Mouse (Mus musculus): Measurements from ENCODE around the gene Il21.

The Il21 gene

GRCm38 (mm10) chr3:37191953-37192352 is 40.5 kb downstream of the Il21 start:
- no peak for DNase-seq (ENCODE audit: low read depth, low spot score)

GRCm38 (mm10) chr3:37185534-37185933 is 46.9 kb downstream of the Il21 start:
- DNase-seq (ENCODE audit: low read depth, low spot score) = no peak

GRCm38 (mm10) chr3:37182415-37183269 is 49.8 kb downstream of the Il21 start:
- peak; percentile 47 for DNase-seq (ENCODE audit: low read depth, low spot score)

GRCm38 (mm10) chr3:37181041-37181440 is 51.4 kb downstream of the Il21 start:
- no peak for DNase-seq (ENCODE audit: low read depth, low spot score)

GRCm38 (mm10) chr3:37180039-37180743 is 52.2 kb downstream of the Il21 start:
- DNase-seq (ENCODE audit: low read depth, low spot score) = no peak

- no peak for DNase-seq (ENCODE audit: low read depth, low spot score)
Measured at GRCm38 (mm10) chr3:37179472-37179871, 53.0 kb downstream of the Il21 start.

- DNase-seq (ENCODE audit: low read depth, low spot score) = no peak
Measured at GRCm38 (mm10) chr3:37174711-37175572, 57.5 kb downstream of the Il21 start.

GRCm38 (mm10) chr3:37173285-37173684 is 59.2 kb downstream of the Il21 start:
- DNase-seq (ENCODE audit: low read depth, low spot score) = no peak
